16 mouse cellular contexts compared by ENCODE assay signal in genomic region chr3:116816674-116817215, GRCm38 (mm10).
"Had no signal": no experiment of that assay in that cellular context is flagged by ENCODE, and none has a peak within 500 bp of the region (broad histone marks: within the 10 kb centered on the region; RNA-seq: fewer than 3 reads in every experiment).

No protein-coding gene starts in this region.

- ATAC-seq: midbrain, embryonic 16.5 days had no signal

- H3K4me1 ChIP-seq: kidney, embryonic 15.5 days; limb, embryonic 15.5 days; liver, embryonic 15.5 days; neural tube, embryonic 13.5 days had no signal

- H3K36me3 ChIP-seq: kidney, embryonic 15.5 days; limb, embryonic 15.5 days; liver, embryonic 15.5 days; midbrain, embryonic 12.5 days; neural tube, embryonic 13.5 days had no signal

- H3K27ac ChIP-seq: kidney, embryonic 15.5 days; limb, embryonic 15.5 days; liver, embryonic 15.5 days; midbrain, embryonic 12.5 days; neural tube, embryonic 13.5 days had no signal

- H3K4me2 ChIP-seq: kidney, embryonic 15.5 days; limb, embryonic 15.5 days; liver, embryonic 15.5 days; midbrain, embryonic 12.5 days; neural tube, embryonic 13.5 days had no signal

- H3K9me3 ChIP-seq: kidney, embryonic 15.5 days; limb, embryonic 15.5 days; liver, embryonic 15.5 days; midbrain, embryonic 12.5 days; neural tube, embryonic 13.5 days had no signal

- H3K27me3 ChIP-seq: kidney, embryonic 15.5 days; limb, embryonic 15.5 days; liver, embryonic 15.5 days; midbrain, embryonic 12.5 days; neural tube, embryonic 13.5 days had no signal

- H3K4me3 ChIP-seq: kidney, embryonic 15.5 days; limb, embryonic 15.5 days; liver, embryonic 15.5 days; midbrain, embryonic 12.5 days; neural tube, embryonic 13.5 days had no signal

- H3K9ac ChIP-seq: kidney, embryonic 15.5 days; limb, embryonic 15.5 days; liver, embryonic 15.5 days; midbrain, embryonic 12.5 days; neural tube, embryonic 13.5 days had no signal

- DNase-seq: kidney, adult 2 months; kidney, postnatal 36 days; layer of hippocampus, adult 9-11 months; layer of hippocampus, postnatal 36 days; lung, postnatal 10 days; retina, postnatal 1 day; right cerebral cortex, postnatal 4 days; spleen, adult 18-20 months; thymus, adult 18-20 months; thymus, postnatal 14 days had no signal
